Mouse (Mus musculus): ENCODE data around the gene Rpp25. TPM values are rescaled to one million over a fixed set of nuclear protein-coding genes. Genes with fewer than 3 reads are reported as not detected.

Rpp25 gene
- total RNA-seq (2021): not detected
- long read RNA-seq, experiment 1: 0 reads
- long read RNA-seq, experiment 2: 0 reads

GRCm38 (mm10) chr9:57503622-57504380 is at the start of gene Rpp25:
TSS of gene Rpp25 (plus strand) at chr9:57504026.
- TF ChIP-seq CTCF (IDR thresholded peaks at IDR 0.05): no peak
- intact Hi-C loops (cut with DNase I): no loop called here
- DNase-seq: peak; percentile 63
- Histone ChIP-seq H3K27ac (no peak within 1 kb of the TSS), H3K4me3 (peak within 1 kb of the TSS; percentile 72)

- no peak for DNase-seq
- intact Hi-C loops (cut with DNase I): no loop called here
- peak; percentile 19; the same call in 1 of the 2 replicates for TF ChIP-seq CTCF (IDR thresholded peaks at IDR 0.05)
These were observed 44.1 kb upstream of the Rpp25 start for GRCm38 (mm10) chr9:57459707-57460106.

GRCm38 (mm10) chr9:57462866-57463265 is 41.0 kb upstream of the Rpp25 start:
- DNase-seq: no peak
- TF ChIP-seq CTCF (IDR thresholded peaks at IDR 0.05): no peak
- intact Hi-C loops (cut with DNase I): no loop called here
- H3K4me3 ChIP-seq: no peak overlapping the region
- no peak overlapping the region for H3K27ac ChIP-seq

More at GRCm38 (mm10) chr9:57459707-57460106, 44.1 kb upstream of the Rpp25 start:
- Histone ChIP-seq H3K4me3 (no peak overlapping the region), H3K27ac (no peak overlapping the region)

GRCm38 (mm10) chr9:57466101-57466500 is 37.7 kb upstream of the Rpp25 start:
- intact Hi-C loops (cut with DNase I): no loop called here
- no peak overlapping the region for H3K27ac ChIP-seq
- no peak for DNase-seq
- TF ChIP-seq CTCF (IDR thresholded peaks at IDR 0.05): no peak
- no peak overlapping the region for H3K4me3 ChIP-seq

GRCm38 (mm10) chr9:57467271-57467771 is 36.5 kb upstream of the Rpp25 start:
- DNase-seq: peak; percentile 32
- H3K27ac ChIP-seq: peak overlapping the region; percentile 73
- intact Hi-C loops (cut with DNase I): no loop called here
- TF ChIP-seq CTCF (IDR thresholded peaks at IDR 0.05): no peak
- peak overlapping the region; percentile 87 for H3K4me3 ChIP-seq

GRCm38 (mm10) chr9:57467896-57468549 is 35.8 kb upstream of the Rpp25 start, which contains the start of gene Scamp5:
TSS of gene Scamp5 (minus strand) at chr9:57468060.
- intact Hi-C loops (cut with DNase I): no loop called here
- TF ChIP-seq CTCF (IDR thresholded peaks at IDR 0.05): no peak
- DNase-seq: peak; percentile 90
- H3K4me3 ChIP-seq: peak within 1 kb of the TSS; percentile 87
- peak within 1 kb of the TSS; percentile 73 for H3K27ac ChIP-seq

- H3K4me3 ChIP-seq: no peak overlapping the region
- H3K27ac ChIP-seq: no peak overlapping the region
- TF ChIP-seq CTCF (IDR thresholded peaks at IDR 0.05): no peak
- no peak for DNase-seq
- intact Hi-C loops (cut with DNase I): no loop called here
These were observed 34.9 kb upstream of the Rpp25 start for GRCm38 (mm10) chr9:57468914-57469313.

GRCm38 (mm10) chr9:57485774-57486173 is 18.1 kb upstream of the Rpp25 start:
- no peak overlapping the region for H3K27ac ChIP-seq
- intact Hi-C loops (cut with DNase I): loop anchor here (1.0 to 2.0 kb wide), 2 partner anchors 30 to 169 kb away; no protein-coding TSS in a partner anchor
- peak; percentile 81 for DNase-seq
- peak; percentile 97 for TF ChIP-seq CTCF (IDR thresholded peaks at IDR 0.05)
- no peak overlapping the region for H3K4me3 ChIP-seq

- Histone ChIP-seq H3K4me3 (no peak overlapping the region), H3K27ac (no peak overlapping the region)
- intact Hi-C loops (cut with DNase I): loop anchor here (2.0 kb wide), 1 partner anchor 167 kb away; no protein-coding TSS in a partner anchor
- no peak for TF ChIP-seq CTCF (IDR thresholded peaks at IDR 0.05)
- no peak for DNase-seq
These were observed 16.0 kb upstream of the Rpp25 start for GRCm38 (mm10) chr9:57487807-57488206.

GRCm38 (mm10) chr9:57493532-57493931 is 10.3 kb upstream of the Rpp25 start:
- intact Hi-C loops (cut with DNase I): no loop called here
- no peak overlapping the region for H3K27ac ChIP-seq
- no peak for DNase-seq
- TF ChIP-seq CTCF (IDR thresholded peaks at IDR 0.05): no peak
- no peak overlapping the region for H3K4me3 ChIP-seq

- no peak overlapping the region for H3K27ac ChIP-seq
- no peak for TF ChIP-seq CTCF (IDR thresholded peaks at IDR 0.05)
- no peak for DNase-seq
- intact Hi-C loops (cut with DNase I): no loop called here
- no peak overlapping the region for H3K4me3 ChIP-seq
These were observed 8.9 kb upstream of the Rpp25 start for GRCm38 (mm10) chr9:57494970-57495369.

- DNase-seq: no peak
- Histone ChIP-seq H3K27ac (no peak overlapping the region), H3K4me3 (no peak overlapping the region)
- intact Hi-C loops (cut with DNase I): no loop called here
- no peak for TF ChIP-seq CTCF (IDR thresholded peaks at IDR 0.05)
These were observed 6.6 kb upstream of the Rpp25 start for GRCm38 (mm10) chr9:57497236-57497635.

GRCm38 (mm10) chr9:57498536-57498935 is 5.3 kb upstream of the Rpp25 start:
- intact Hi-C loops (cut with DNase I): no loop called here
- Histone ChIP-seq H3K4me3 (no peak overlapping the region), H3K27ac (no peak overlapping the region)
- TF ChIP-seq CTCF (IDR thresholded peaks at IDR 0.05): no peak
- DNase-seq: no peak
